Mouse (Mus musculus): Measurements from ENCODE around the gene Ntpcr. TPM values are rescaled to one million over a fixed set of nuclear protein-coding genes. Genes with fewer than 3 reads are reported as not detected.

Ntpcr gene
- polyA plus RNA-seq, 1 experiment from 2014 or later: 32.6 TPM

GRCm38 (mm10) chr8:125727797-125728196 is 2.0 kb upstream of the Ntpcr start:
- whole genome bisulfite sequencing: 46% methylated on average over 8 of the region's 8 CpGs
- no peak overlapping the region for H3K4me2 ChIP-seq (replicated peaks)
- H3K27ac ChIP-seq: no peak overlapping the region

DNA sequence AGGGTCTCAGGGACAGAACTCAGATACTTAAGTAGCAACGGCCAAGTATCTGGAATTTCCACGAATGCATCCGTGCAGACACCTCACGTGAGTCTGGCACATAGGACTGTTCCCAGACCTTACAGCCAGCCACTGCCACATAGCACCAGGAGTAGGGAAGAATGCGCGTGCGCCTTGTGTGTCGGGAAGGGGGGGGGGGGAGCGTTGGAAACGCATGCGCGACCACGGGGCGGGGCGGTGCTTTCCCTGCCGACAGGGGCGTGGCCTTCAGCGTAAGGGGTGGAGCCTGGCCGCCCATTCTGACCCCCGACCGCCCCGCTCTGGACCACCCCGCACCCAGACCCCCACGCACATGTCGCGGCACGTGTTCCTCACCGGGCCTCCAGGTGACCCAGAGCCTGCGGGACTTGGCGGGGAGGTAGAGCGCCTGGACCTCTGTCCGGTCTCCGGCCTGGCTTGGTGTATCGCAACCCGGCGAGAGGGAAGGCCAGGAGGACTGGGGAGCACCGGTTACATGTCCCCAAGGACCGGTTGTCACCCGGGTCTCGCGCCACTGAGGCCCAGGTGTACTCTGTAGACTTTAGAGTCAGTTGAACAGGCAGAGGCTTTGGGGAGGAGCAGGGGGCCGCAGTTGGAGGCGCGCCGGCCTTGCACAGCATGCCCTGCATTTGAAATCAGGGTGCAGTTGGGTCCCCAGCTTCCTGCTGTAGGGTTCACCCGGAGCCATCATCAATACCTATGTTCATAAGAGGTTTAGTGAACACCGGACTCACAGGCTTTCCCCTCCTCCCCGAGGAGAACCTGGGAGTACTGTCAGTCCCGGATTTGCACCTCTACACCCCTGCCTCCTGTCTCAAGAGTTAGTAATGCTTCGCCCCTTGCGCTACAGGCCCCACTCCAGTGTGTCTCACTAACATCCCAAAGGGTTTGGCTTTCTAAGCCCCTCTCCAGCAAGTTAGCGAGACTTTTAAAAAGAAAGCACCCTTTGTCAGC is 4.5 kb downstream of the Ntpcr start:
- Histone ChIP-seq H3K9ac (peak overlapping the region; percentile 72), H3K36me3 (no peaks in the 10 kb centered on the region), H3K9me3 (no peaks in the 10 kb centered on the region), H3K27me3 (no peaks in the 10 kb centered on the region), H3K4me2 (replicated peaks) (peak overlapping the region; percentile 77), H3K27ac (0 out of 2 replicates have a peak overlapping the region, but pooled peaks have one; percentile 6), H3K4me1 (peaks cover 39% of the 10 kb centered on the region), H3K4me3 (peak overlapping the region; percentile 54)
- ATAC-seq (ENCODE audit: low FRiP score, low read depth): peak; percentile 90
- WGBS: 5% methylated on average over 51 of the region's 52 CpGs

More at GRCm38 (mm10) chr8:125727797-125728196, 2.0 kb upstream of the Ntpcr start:
- Histone ChIP-seq H3K27me3 (no peaks in the 10 kb centered on the region), H3K36me3 (no peaks in the 10 kb centered on the region), H3K4me3 (no peak overlapping the region), H3K9me3 (no peaks in the 10 kb centered on the region), H3K9ac (no peak overlapping the region), H3K4me1 (peaks cover 43% of the 10 kb centered on the region)
- peak; percentile 24; the same call in 1 of the 2 replicates for ATAC-seq (ENCODE audit: low FRiP score, low read depth)

DNA sequence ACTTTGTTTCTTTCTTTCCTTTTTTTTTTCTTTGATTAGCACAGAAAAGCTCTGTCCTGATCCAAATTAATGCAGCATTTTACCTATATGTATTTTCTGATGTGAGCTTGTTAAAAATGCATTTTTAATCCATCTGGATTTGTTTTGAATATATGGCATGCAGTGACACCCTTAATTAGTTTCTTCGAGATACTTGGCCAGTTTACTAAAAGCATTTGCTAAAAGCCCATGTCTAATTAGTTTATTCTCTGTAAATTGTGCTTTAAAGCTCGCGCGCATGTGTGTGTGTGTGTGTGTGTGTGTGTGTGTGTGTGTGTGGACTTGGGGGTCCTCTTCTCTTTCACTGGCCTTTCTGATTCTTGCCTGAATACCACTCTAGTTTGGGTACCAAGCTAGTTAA is 9.2 kb downstream of the Ntpcr start:
- no peak overlapping the region for H3K27ac ChIP-seq
- H3K4me1 ChIP-seq: peaks cover 33% of the 10 kb centered on the region
- H3K27me3 ChIP-seq: no peaks in the 10 kb centered on the region
- H3K9ac ChIP-seq: no peak overlapping the region
- no peaks in the 10 kb centered on the region for H3K36me3 ChIP-seq
- H3K4me2 ChIP-seq (replicated peaks): no peak overlapping the region
- H3K4me3 ChIP-seq: no peak overlapping the region
- WGBS: 76% methylated on average over 4 of the region's 4 CpGs
- no peak for ATAC-seq (ENCODE audit: low FRiP score, low read depth)
- no peaks in the 10 kb centered on the region for H3K9me3 ChIP-seq

- 75% methylated on average over 10 of the region's 10 CpGs for WGBS
- Histone ChIP-seq H3K4me3 (no peak overlapping the region), H3K4me1 (peaks cover 27% of the 10 kb centered on the region), H3K36me3 (no peaks in the 10 kb centered on the region), H3K9me3 (no peaks in the 10 kb centered on the region), H3K4me2 (replicated peaks) (no peak overlapping the region), H3K27me3 (no peaks in the 10 kb centered on the region), H3K27ac (no peak overlapping the region), H3K9ac (no peak overlapping the region)
- ATAC-seq (ENCODE audit: low FRiP score, low read depth): no peak
Observed at GRCm38 (mm10) chr8:125740655-125741054, 10.9 kb downstream of the Ntpcr start.

DNA sequence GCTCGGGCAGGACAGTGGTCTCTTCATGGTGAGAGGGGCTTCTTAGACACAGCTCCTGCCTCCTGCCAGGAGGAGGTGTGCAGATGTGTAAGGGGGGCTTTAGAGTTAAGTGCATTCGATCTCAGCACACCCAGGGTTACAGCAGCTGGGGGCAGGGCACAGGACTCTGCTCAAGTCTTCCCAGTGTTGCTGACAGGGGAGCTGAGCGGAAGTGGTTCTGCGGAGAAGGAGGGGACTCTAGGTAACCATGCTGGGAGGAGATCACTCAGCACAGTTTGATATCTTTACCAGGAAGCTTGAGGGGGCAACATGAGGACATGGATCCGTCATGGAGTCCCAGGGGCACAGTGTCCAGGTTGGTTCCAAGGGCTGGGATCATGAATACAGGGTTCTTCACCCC is 11.6 kb downstream of the Ntpcr start:
- Histone ChIP-seq H3K9ac (no peak overlapping the region), H3K27me3 (no peaks in the 10 kb centered on the region), H3K9me3 (no peaks in the 10 kb centered on the region), H3K4me2 (replicated peaks) (no peak overlapping the region), H3K36me3 (no peaks in the 10 kb centered on the region), H3K27ac (no peak overlapping the region), H3K4me3 (no peak overlapping the region), H3K4me1 (peaks cover 23% of the 10 kb centered on the region; the same call in 1 of the 2 replicates)
- 69% methylated on average over 5 of the region's 5 CpGs for WGBS
- ATAC-seq (ENCODE audit: low FRiP score, low read depth): no peak

DNA sequence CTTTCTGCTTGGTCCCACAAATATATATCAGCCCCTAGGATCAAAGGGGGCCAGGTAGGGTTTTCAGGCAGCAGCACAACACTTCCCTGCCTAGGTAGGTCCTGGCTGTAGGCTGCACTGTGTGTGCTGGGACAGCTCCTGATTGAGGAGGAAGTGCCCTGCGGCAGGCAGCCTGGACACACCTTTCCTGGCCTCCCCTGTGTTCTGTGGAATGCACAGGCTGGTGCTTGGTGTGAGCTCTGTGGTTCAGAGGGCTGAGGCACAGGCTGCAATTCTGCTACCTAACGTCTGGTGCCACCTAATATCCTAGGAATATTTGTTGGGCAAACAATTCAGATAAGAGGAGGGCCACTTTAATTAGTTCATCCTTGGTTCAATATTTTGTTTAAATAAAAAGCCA is 12.1 kb downstream of the Ntpcr start:
- no peaks in the 10 kb centered on the region for H3K9me3 ChIP-seq
- no peak overlapping the region for H3K4me3 ChIP-seq
- no peaks in the 10 kb centered on the region for H3K27me3 ChIP-seq
- H3K36me3 ChIP-seq: no peaks in the 10 kb centered on the region
- H3K27ac ChIP-seq: no peak overlapping the region
- 24% methylated on average over 2 of the region's 2 CpGs for WGBS
- no peak overlapping the region for H3K4me2 ChIP-seq (replicated peaks)
- peaks cover 27% of the 10 kb centered on the region for H3K4me1 ChIP-seq
- ATAC-seq (ENCODE audit: low FRiP score, low read depth): no peak
- no peak overlapping the region for H3K9ac ChIP-seq

DNA sequence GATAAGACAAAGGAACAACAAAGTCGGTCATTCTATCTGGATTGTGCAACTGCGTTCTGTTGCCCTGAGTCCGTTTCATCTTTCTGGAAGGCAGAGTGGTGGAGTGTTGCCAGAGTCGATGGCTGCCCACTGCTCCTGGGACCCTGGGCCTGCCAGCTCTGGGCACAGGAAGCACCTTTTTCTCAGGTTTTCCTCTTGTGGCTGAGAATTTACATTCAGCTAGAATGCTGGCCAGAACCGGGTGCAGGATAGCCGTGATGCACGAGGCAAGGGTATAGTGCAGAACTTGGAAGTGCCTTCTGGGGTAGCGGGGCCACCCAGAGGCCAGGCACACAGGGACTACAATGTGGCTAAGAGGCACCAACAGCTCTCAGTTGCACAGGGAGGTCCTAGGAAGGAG is 12.6 kb downstream of the Ntpcr start:
- H3K9ac ChIP-seq: no peak overlapping the region

GRCm38 (mm10) chr8:125744914-125745576 is 15.3 kb downstream of the Ntpcr start:
- Histone ChIP-seq H3K4me3 (no peak overlapping the region), H3K9me3 (no peaks in the 10 kb centered on the region), H3K9ac (no peak overlapping the region), H3K4me1 (peaks cover 46% of the 10 kb centered on the region), H3K27ac (no peak overlapping the region), H3K4me2 (replicated peaks) (no peak overlapping the region), H3K36me3 (no peaks in the 10 kb centered on the region), H3K27me3 (no peaks in the 10 kb centered on the region)
- 84% methylated on average over 10 of the region's 10 CpGs for WGBS
- no peak for ATAC-seq (ENCODE audit: low FRiP score, low read depth)

More for the DNA sequence above, 12.6 kb downstream of the Ntpcr start:
- no peaks in the 10 kb centered on the region for H3K36me3 ChIP-seq
- peaks cover 33% of the 10 kb centered on the region for H3K4me1 ChIP-seq
- H3K27me3 ChIP-seq: no peaks in the 10 kb centered on the region
- H3K27ac ChIP-seq: no peak overlapping the region
- H3K9me3 ChIP-seq: no peaks in the 10 kb centered on the region
- H3K4me3 ChIP-seq: no peak overlapping the region
- no peak overlapping the region for H3K4me2 ChIP-seq (replicated peaks)
- WGBS: 80% methylated on average over 8 of the region's 8 CpGs
- ATAC-seq (ENCODE audit: low FRiP score, low read depth): no peak

DNA sequence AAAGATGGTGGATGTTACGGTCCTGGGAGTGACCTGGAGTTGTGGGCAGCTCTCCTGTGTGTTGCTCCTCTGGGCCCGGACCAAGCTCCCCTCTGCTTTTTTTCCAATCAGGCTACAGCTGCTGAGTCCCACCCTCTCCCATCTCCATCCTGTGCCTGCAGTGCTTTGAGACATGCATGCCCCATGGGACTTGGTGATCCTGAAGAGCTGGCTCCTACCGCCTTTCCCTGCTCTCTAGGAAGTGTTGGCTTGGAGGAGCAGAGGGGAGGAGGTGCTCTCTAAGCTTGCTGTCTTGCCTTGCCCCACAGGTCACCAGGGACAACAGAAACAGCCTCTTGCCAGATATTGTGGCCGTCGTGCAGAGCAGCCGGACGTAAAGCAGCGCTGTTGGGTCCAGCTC is 17.6 kb downstream of the Ntpcr start:
- Histone ChIP-seq H3K9ac (no peak overlapping the region), H3K27ac (peak overlapping the region; percentile 73), H3K4me3 (no peak overlapping the region), H3K9me3 (no peaks in the 10 kb centered on the region), H3K27me3 (no peaks in the 10 kb centered on the region), H3K36me3 (no peaks in the 10 kb centered on the region), H3K4me1 (peaks cover 55% of the 10 kb centered on the region), H3K4me2 (replicated peaks) (no peak overlapping the region)
- no peak for ATAC-seq (ENCODE audit: low FRiP score, low read depth)
- WGBS: 61% methylated on average over 8 of the region's 8 CpGs

DNA sequence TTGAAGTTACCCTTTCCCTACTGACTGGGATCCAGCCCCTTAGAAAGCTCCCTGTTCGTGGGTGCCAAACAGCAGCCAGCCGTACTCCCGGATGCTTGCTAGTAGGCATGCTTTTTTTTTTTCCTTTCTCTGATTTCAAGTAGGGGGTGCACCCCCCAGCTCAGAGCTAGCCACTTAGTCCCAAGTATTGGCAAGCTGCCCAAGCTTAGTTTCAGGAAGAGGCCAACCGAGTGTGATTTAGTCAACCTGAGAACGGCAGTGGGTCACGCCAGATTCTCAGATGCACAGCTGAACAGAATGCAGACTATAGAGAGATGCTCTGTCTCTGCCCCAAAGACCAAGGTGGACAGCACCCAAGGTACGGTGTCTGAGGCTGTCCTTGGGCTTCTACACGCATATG is 21.1 kb downstream of the Ntpcr start:
- no peak overlapping the region for H3K9ac ChIP-seq
- no peak overlapping the region for H3K4me3 ChIP-seq
- H3K27me3 ChIP-seq: no peaks in the 10 kb centered on the region
- H3K9me3 ChIP-seq: no peaks in the 10 kb centered on the region
- WGBS: 42% methylated on average over 8 of the region's 8 CpGs
- no peak overlapping the region for H3K4me2 ChIP-seq (replicated peaks)
- no peaks in the 10 kb centered on the region for H3K36me3 ChIP-seq
- H3K4me1 ChIP-seq: peaks cover 43% of the 10 kb centered on the region
- no peak for ATAC-seq (ENCODE audit: low FRiP score, low read depth)
- no peak overlapping the region for H3K27ac ChIP-seq

DNA sequence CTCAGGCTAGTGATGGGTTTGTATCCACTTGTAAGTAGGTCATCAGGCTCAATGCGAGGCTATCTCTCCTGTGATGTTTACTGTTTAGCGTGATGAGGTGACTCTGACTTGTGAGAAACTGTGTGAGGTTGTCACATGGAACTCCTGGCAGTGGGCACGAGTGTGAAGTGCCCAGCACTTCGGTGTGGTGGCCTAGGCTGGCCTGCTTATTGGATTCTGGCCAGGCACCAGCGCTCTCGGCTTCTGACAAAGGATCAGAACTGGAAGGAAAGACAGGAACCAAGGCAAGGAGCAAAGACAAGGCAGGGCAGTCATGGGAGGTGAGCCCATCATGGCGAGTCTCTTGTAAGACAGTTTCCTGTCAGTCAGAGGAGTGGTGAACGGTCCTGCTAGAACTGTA is 26.1 kb downstream of the Ntpcr start:
- Histone ChIP-seq H3K27ac (no peak overlapping the region), H3K4me1 (peaks cover 26% of the 10 kb centered on the region), H3K9ac (no peak overlapping the region), H3K4me2 (replicated peaks) (no peak overlapping the region), H3K36me3 (no peaks in the 10 kb centered on the region), H3K27me3 (no peaks in the 10 kb centered on the region), H3K9me3 (no peaks in the 10 kb centered on the region), H3K4me3 (no peak overlapping the region)
- ATAC-seq (ENCODE audit: low FRiP score, low read depth): no peak
- WGBS: 72% methylated on average over 8 of the region's 8 CpGs

- Histone ChIP-seq H3K4me1 (peaks cover 20% of the 10 kb centered on the region), H3K4me2 (replicated peaks) (0 out of 2 replicates have a peak overlapping the region, but pooled peaks have one; percentile 4), H3K9me3 (no peaks in the 10 kb centered on the region), H3K4me3 (no peak overlapping the region), H3K27me3 (no peaks in the 10 kb centered on the region), H3K36me3 (no peaks in the 10 kb centered on the region), H3K9ac (0 out of 2 replicates have a peak overlapping the region, but pooled peaks have one; percentile 4), H3K27ac (no peak overlapping the region)
- 31% methylated on average over 9 of the region's 9 CpGs for WGBS
- no peak for ATAC-seq (ENCODE audit: low FRiP score, low read depth)
Observed at GRCm38 (mm10) chr8:125756391-125757105, 26.8 kb downstream of the Ntpcr start.

Measured in limb, embryonic 13.5 days (tissue).